Mouse (Mus musculus) heart, embryonic 11.5 days (tissue): ENCODE results near the gene Mex3a. TPM values are rescaled to one million over a fixed set of nuclear protein-coding genes. Genes with fewer than 3 reads are reported as not detected.

Source experiments
- ATAC-seq: fragments of 200-750 bp; cut with Nextera tagmentation; replicated peaks from 2 replicates; pipeline ENCODE4 v1.8.0; 2017; ENCODE audit warnings: moderate library complexity; ENCODE audit not compliant: insufficient number of reproducible peaks, low FRiP score, low TSS enrichment
- H3K27ac ChIP-seq: fragments of 300-500 bp; sonication (generic); 2 replicates; pipeline ENCODE4 v1.5.1; 2014; ENCODE audit warnings: mild to moderate bottlenecking, low read depth, low read length
- H3K27me3 ChIP-seq: fragments of 300-500 bp; sonication (generic); 2 replicates; pipeline ENCODE4 v1.6.1; 2014; ENCODE audit warnings: mild to moderate bottlenecking, low read length, mixed read lengths; ENCODE audit not compliant: control insufficient read depth, insufficient read depth
- H3K36me3 ChIP-seq: fragments of 300-500 bp; sonication (generic); 2 replicates; pipeline ENCODE4 v1.6.1; 2014; ENCODE audit warnings: mild to moderate bottlenecking, low read length, moderate library complexity, mixed read lengths; ENCODE audit not compliant: control insufficient read depth, insufficient read depth
- H3K4me1 ChIP-seq: fragments of 300-500 bp; sonication (generic); 2 replicates; pipeline ENCODE4 v1.6.1; 2014; ENCODE audit warnings: low read length; ENCODE audit not compliant: control insufficient read depth, insufficient read depth
- H3K4me2 ChIP-seq: fragments of 300-500 bp; sonication (generic); 2 replicates; pipeline ENCODE4 v1.6.1; 2014; ENCODE audit warnings: mild to moderate bottlenecking, moderate library complexity
- H3K4me3 ChIP-seq: fragments of 300-500 bp; sonication (generic); 2 replicates; pipeline ENCODE4 v1.5.1; 2014; ENCODE audit warnings: low read depth, low read length
- H3K9ac ChIP-seq: fragments of 300-500 bp; sonication (generic); 2 replicates; pipeline ENCODE4 v1.6.1; 2014; ENCODE audit warnings: mild to moderate bottlenecking, low read depth, low read length, moderate library complexity
- H3K9me3 ChIP-seq: fragments of 300-500 bp; sonication (generic); replicated peaks from 2 replicates; pipeline ENCODE4 v1.6.1; 2016; ENCODE audit warnings: low read length; ENCODE audit not compliant: control insufficient read depth
- WGBS: fragments of 180-500 bp; shearing (Covaris S2); extraction: QIAGEN DNeasy Blood & Tissue Kit; methylation state at CpG from one replicate; pipeline ENCODE4 v1.1.7; 2014; ENCODE audit not compliant: insufficient replicate concordance; 5-methylcytosine and 5-hydroxymethylcytosine counted together
- polyA plus RNA-seq: library from polyadenylated mRNA; unstranded; fragments of >200 nt; fragmentation: Nextera tagmentation; extraction: Ambion mirVana; gene quantifications from 2 replicates; pipeline ENCODE4 v1.2.1, GENCODE M21; 2014

Mex3a gene
- polyA plus RNA-seq, 1 experiment from 2014 or later = 16.9 TPM

GRCm38 (mm10) chr3:88527565-88527964 lies 4.6 kb upstream of the Mex3a start:
- ATAC-seq = no peak
- H3K36me3 ChIP-seq = peaks cover 7% of the 10 kb centered on the region
- H3K9me3 ChIP-seq = no peaks in the 10 kb centered on the region
- H3K4me1 ChIP-seq = peaks cover 39% of the 10 kb centered on the region
- H3K4me2 ChIP-seq = peak overlapping the region; percentile 46
- peak overlapping the region; percentile 53 for H3K9ac ChIP-seq
- no peaks in the 10 kb centered on the region for H3K27me3 ChIP-seq
- H3K27ac ChIP-seq = peak overlapping the region; percentile 12; the same call in 1 of the 2 replicates
- no peak overlapping the region for H3K4me3 ChIP-seq
- 23% methylated on average over 8 of the region's 8 CpGs for WGBS

GRCm38 (mm10) chr3:88528646-88529045 lies 3.5 kb upstream of the Mex3a start:
- Histone ChIP-seq H3K4me1 (peaks cover 43% of the 10 kb centered on the region), H3K4me2 (no peak overlapping the region; the same call in 1 of the 2 replicates), H3K9me3 (no peaks in the 10 kb centered on the region), H3K4me3 (no peak overlapping the region), H3K9ac (no peak overlapping the region), H3K27ac (0 out of 2 replicates have a peak overlapping the region, but pooled peaks have one; percentile 32), H3K27me3 (no peaks in the 10 kb centered on the region), H3K36me3 (peaks cover 5% of the 10 kb centered on the region; the same call in 1 of the 2 replicates)
- 84% methylated on average over 11 of the region's 11 CpGs for WGBS
- ATAC-seq = no peak

- Histone ChIP-seq H3K27ac (peak overlapping the region; percentile 54; the same call in 1 of the 2 replicates), H3K4me3 (peak overlapping the region; percentile 70), H3K4me2 (peak overlapping the region; percentile 85), H3K9me3 (no peaks in the 10 kb centered on the region), H3K4me1 (peaks cover 51% of the 10 kb centered on the region), H3K9ac (peak overlapping the region; percentile 39; the same call in 1 of the 2 replicates), H3K27me3 (no peaks in the 10 kb centered on the region), H3K36me3 (0 out of 2 replicates have a peak, but pooled peaks cover 5% of the 10 kb centered on the region)
- WGBS = 25% methylated on average over 7 of the region's 7 CpGs
- no peak for ATAC-seq
Measured at GRCm38 (mm10) chr3:88529204-88530000, 2.8 kb upstream of the Mex3a start.

GRCm38 (mm10) chr3:88530082-88530864 lies 1.9 kb upstream of the Mex3a start:
- H3K27ac ChIP-seq = peak overlapping the region; percentile 95
- peak overlapping the region; percentile 98 for H3K9ac ChIP-seq
- no peak for ATAC-seq
- H3K27me3 ChIP-seq = no peaks in the 10 kb centered on the region
- H3K4me2 ChIP-seq = peak overlapping the region; percentile 85
- 23% methylated on average over 11 of the region's 11 CpGs for WGBS
- peaks cover 60% of the 10 kb centered on the region for H3K4me1 ChIP-seq
- no peaks in the 10 kb centered on the region for H3K9me3 ChIP-seq
- peak overlapping the region; percentile 70 for H3K4me3 ChIP-seq
- 0 out of 2 replicates have a peak, but pooled peaks cover under 1% of the 10 kb centered on the region for H3K36me3 ChIP-seq

GRCm38 (mm10) chr3:88531348-88532298 lies 572 bp upstream of the Mex3a start:
- under 1% methylated on average over 55 of the region's 63 CpGs for WGBS
- Histone ChIP-seq H3K4me2 (peak overlapping the region; percentile 85), H3K27ac (peak overlapping the region; percentile 95), H3K9ac (peak overlapping the region; percentile 98), H3K27me3 (no peaks in the 10 kb centered on the region), H3K36me3 (no peaks in the 10 kb centered on the region), H3K9me3 (no peaks in the 10 kb centered on the region), H3K4me3 (peak overlapping the region; percentile 70), H3K4me1 (peaks cover 67% of the 10 kb centered on the region)
- ATAC-seq = peak; percentile 60

GRCm38 (mm10) chr3:88532689-88533511 lies 705 bp downstream of the Mex3a start:
- peak overlapping the region; percentile 98 for H3K9ac ChIP-seq
- WGBS = under 1% methylated on average over 34 of the region's 40 CpGs
- H3K27ac ChIP-seq = peak overlapping the region; percentile 95
- peaks cover 66% of the 10 kb centered on the region for H3K4me1 ChIP-seq
- H3K36me3 ChIP-seq = peaks cover 12% of the 10 kb centered on the region
- H3K4me3 ChIP-seq = peak overlapping the region; percentile 70
- no peak for ATAC-seq
- no peaks in the 10 kb centered on the region for H3K27me3 ChIP-seq
- no peaks in the 10 kb centered on the region for H3K9me3 ChIP-seq
- peak overlapping the region; percentile 85 for H3K4me2 ChIP-seq

GRCm38 (mm10) chr3:88533706-88534105 lies 1.5 kb downstream of the Mex3a start:
- WGBS = 12% methylated on average over 5 of the region's 5 CpGs
- no peaks in the 10 kb centered on the region for H3K9me3 ChIP-seq
- peak overlapping the region; percentile 70 for H3K4me3 ChIP-seq
- H3K36me3 ChIP-seq = peaks cover 20% of the 10 kb centered on the region
- no peaks in the 10 kb centered on the region for H3K27me3 ChIP-seq
- H3K27ac ChIP-seq = peak overlapping the region; percentile 95
- H3K9ac ChIP-seq = peak overlapping the region; percentile 98
- ATAC-seq = no peak
- H3K4me1 ChIP-seq = peaks cover 68% of the 10 kb centered on the region
- H3K4me2 ChIP-seq = peak overlapping the region; percentile 85
